Mouse (Mus musculus): ENCODE data around the gene C130074G19Rik. TPM values are rescaled to one million over a fixed set of nuclear protein-coding genes. Genes with fewer than 3 reads are reported as not detected.
A peak's percentile ranks its signal among the peaks of the same experiment; 100 is the strongest.

C130074G19Rik gene
- polyA plus RNA-seq, 1 experiment from 2014 or later: 1.6 TPM

GRCm38 (mm10) chr1:184836350-184836749, 46.7 kb downstream of the C130074G19Rik start:
- no peaks in the 10 kb centered on the region for H3K27me3 ChIP-seq
- no peak overlapping the region for H3K27ac ChIP-seq (replicated peaks)
- no peak for ATAC-seq (ENCODE audit: insufficient number of reproducible peaks, low FRiP score, low TSS enrichment, low read depth)
- WGBS: 73% methylated on average over 5 of the region's 5 CpGs
- no peaks in the 10 kb centered on the region for H3K9me3 ChIP-seq (replicated peaks)
- H3K4me2 ChIP-seq (replicated peaks): no peak overlapping the region
- H3K9ac ChIP-seq: no peak overlapping the region
- no peaks in the 10 kb centered on the region for H3K4me1 ChIP-seq
- H3K36me3 ChIP-seq: peaks cover 58% of the 10 kb centered on the region
- no peak overlapping the region for H3K4me3 ChIP-seq (replicated peaks)

GRCm38 (mm10) chr1:184833499-184833898, 49.5 kb downstream of the C130074G19Rik start:
- Histone ChIP-seq H3K27ac (replicated peaks) (no peak overlapping the region), H3K4me2 (replicated peaks) (no peak overlapping the region), H3K4me3 (replicated peaks) (no peak overlapping the region), H3K9ac (no peak overlapping the region), H3K36me3 (peaks cover 61% of the 10 kb centered on the region), H3K9me3 (replicated peaks) (no peaks in the 10 kb centered on the region), H3K27me3 (no peaks in the 10 kb centered on the region), H3K4me1 (no peaks in the 10 kb centered on the region)
- ATAC-seq (ENCODE audit: insufficient number of reproducible peaks, low FRiP score, low TSS enrichment, low read depth): no peak
- WGBS: 87% methylated on average over 7 of the region's 7 CpGs

- Histone ChIP-seq H3K27me3 (no peaks in the 10 kb centered on the region), H3K9me3 (replicated peaks) (no peaks in the 10 kb centered on the region), H3K27ac (replicated peaks) (no peak overlapping the region), H3K36me3 (peaks cover 57% of the 10 kb centered on the region), H3K4me1 (peaks cover 3% of the 10 kb centered on the region; the same call in 1 of the 2 replicates), H3K4me3 (replicated peaks) (no peak overlapping the region), H3K9ac (no peak overlapping the region), H3K4me2 (replicated peaks) (no peak overlapping the region)
- ATAC-seq (ENCODE audit: insufficient number of reproducible peaks, low FRiP score, low TSS enrichment, low read depth): no peak
- WGBS: 86% methylated on average over 10 of the region's 10 CpGs
Observed at GRCm38 (mm10) chr1:184832211-184832610, 50.8 kb downstream of the C130074G19Rik start.

GRCm38 (mm10) chr1:184829897-184830296, 53.1 kb downstream of the C130074G19Rik start:
- Histone ChIP-seq H3K4me3 (replicated peaks) (no peak overlapping the region), H3K9ac (no peak overlapping the region), H3K27ac (replicated peaks) (no peak overlapping the region), H3K27me3 (no peaks in the 10 kb centered on the region), H3K9me3 (replicated peaks) (no peaks in the 10 kb centered on the region), H3K4me1 (peaks cover 7% of the 10 kb centered on the region), H3K4me2 (replicated peaks) (no peak overlapping the region), H3K36me3 (peaks cover 43% of the 10 kb centered on the region)
- ATAC-seq (ENCODE audit: insufficient number of reproducible peaks, low FRiP score, low TSS enrichment, low read depth): no peak
- 78% methylated on average over 8 of the region's 8 CpGs for WGBS

- WGBS: 37% methylated on average over 23 of the region's 23 CpGs
- Histone ChIP-seq H3K27me3 (no peaks in the 10 kb centered on the region), H3K4me1 (peaks cover 21% of the 10 kb centered on the region), H3K4me3 (replicated peaks) (no peak overlapping the region), H3K36me3 (peaks cover 24% of the 10 kb centered on the region), H3K27ac (replicated peaks) (no peak overlapping the region), H3K9me3 (replicated peaks) (no peaks in the 10 kb centered on the region), H3K9ac (no peak overlapping the region), H3K4me2 (replicated peaks) (no peak overlapping the region)
- no peak for ATAC-seq (ENCODE audit: insufficient number of reproducible peaks, low FRiP score, low TSS enrichment, low read depth)
Observed at GRCm38 (mm10) chr1:184827175-184827701, 55.8 kb downstream of the C130074G19Rik start.

- H3K36me3 ChIP-seq: peaks cover 21% of the 10 kb centered on the region
- no peak overlapping the region for H3K9ac ChIP-seq
- H3K27ac ChIP-seq (replicated peaks): no peak overlapping the region
- H3K4me3 ChIP-seq (replicated peaks): no peak overlapping the region
- no peaks in the 10 kb centered on the region for H3K9me3 ChIP-seq (replicated peaks)
- 23% methylated on average over 11 of the region's 11 CpGs for WGBS
- peaks cover 23% of the 10 kb centered on the region for H3K4me1 ChIP-seq
- peak overlapping the region; percentile 27; the same call in 1 of the 2 replicates for H3K4me2 ChIP-seq (replicated peaks)
- H3K27me3 ChIP-seq: no peaks in the 10 kb centered on the region
- no peak for ATAC-seq (ENCODE audit: insufficient number of reproducible peaks, low FRiP score, low TSS enrichment, low read depth)
Observed at GRCm38 (mm10) chr1:184825093-184825492, 57.9 kb downstream of the C130074G19Rik start.

- no peaks in the 10 kb centered on the region for H3K9me3 ChIP-seq (replicated peaks)
- peaks cover 23% of the 10 kb centered on the region for H3K4me1 ChIP-seq
- peak overlapping the region; percentile 27 for H3K4me2 ChIP-seq (replicated peaks)
- peak; percentile 80 for ATAC-seq (ENCODE audit: insufficient number of reproducible peaks, low FRiP score, low TSS enrichment, low read depth)
- no peak overlapping the region for H3K4me3 ChIP-seq (replicated peaks)
- H3K9ac ChIP-seq: no peak overlapping the region
- no peaks in the 10 kb centered on the region for H3K27me3 ChIP-seq
- no peak overlapping the region for H3K27ac ChIP-seq (replicated peaks)
- WGBS: 5% methylated on average over 12 of the region's 12 CpGs
- H3K36me3 ChIP-seq: peaks cover 25% of the 10 kb centered on the region
Observed at GRCm38 (mm10) chr1:184824439-184824851, 58.6 kb downstream of the C130074G19Rik start.

GRCm38 (mm10) chr1:184822678-184823077, 60.3 kb downstream of the C130074G19Rik start:
- 15% methylated on average over 11 of the region's 11 CpGs for WGBS
- no peak overlapping the region for H3K9ac ChIP-seq
- H3K4me3 ChIP-seq (replicated peaks): no peak overlapping the region
- H3K27me3 ChIP-seq: no peaks in the 10 kb centered on the region
- H3K4me2 ChIP-seq (replicated peaks): peak overlapping the region; percentile 29
- H3K9me3 ChIP-seq (replicated peaks): no peaks in the 10 kb centered on the region
- no peak; the same call in 1 of the 2 replicates for ATAC-seq (ENCODE audit: insufficient number of reproducible peaks, low FRiP score, low TSS enrichment, low read depth)
- H3K4me1 ChIP-seq: peaks cover 23% of the 10 kb centered on the region
- no peak overlapping the region for H3K27ac ChIP-seq (replicated peaks)
- H3K36me3 ChIP-seq: peaks cover 38% of the 10 kb centered on the region

MicroRNA genes within 50 kb of the gene (microRNA counts, 519-probe panel; counts per million panel counts)
- microRNA mmu-miR-1981: 3,060 counts per million, percentile 73 among the panel's probes with 10 or more counts

Small RNA genes lying within 50 kb of the gene (microRNA-seq; reads per million reads assigned to microRNA genes)
- 77.3 reads per million, percentile 51 among the genes with 10 or more reads in this experiment for gene Mir1981 (ENCODE audit: borderline number of aligned reads)

Other genes starting within 250 kb of the C130074G19Rik start
- gene Hlx, start 150.6 kb downstream of the C130074G19Rik start, polyA plus RNA-seq (2015; fragmentation: Nextera tagmentation; extraction: Ambion mirVana): 18.6 and 21.0 TPM in 2 replicates
- 0.16 and 0.24 TPM in 2 replicates for gene Marc1, start 71.9 kb downstream of the C130074G19Rik start, polyA plus RNA-seq (2015; fragmentation: Nextera tagmentation; extraction: Ambion mirVana)
- gene Marc2, start 36.8 kb downstream of the C130074G19Rik start, polyA plus RNA-seq (2015; fragmentation: Nextera tagmentation; extraction: Ambion mirVana): 191 and 202 TPM in 2 replicates
- gene Mark1, start 116.4 kb upstream of the C130074G19Rik start, polyA plus RNA-seq (2015; fragmentation: Nextera tagmentation; extraction: Ambion mirVana): 4.3 and 4.5 TPM in 2 replicates